Mouse (Mus musculus): Measurements from ENCODE around the gene Ppp1r13l. TPM values are rescaled to one million over a fixed set of nuclear protein-coding genes. Genes with fewer than 3 reads are reported as not detected.
A peak's percentile ranks its signal among the peaks of the same experiment; 100 is the strongest.

The Ppp1r13l gene
- 9.0 and 9.6 TPM in 2 replicates for polyA plus RNA-seq (2015; fragmentation: Nextera tagmentation; extraction: Ambion mirVana)

GRCm38 (mm10) chr7:19359299-19359891 lies at the start of gene Ppp1r13l, which contains the start of gene Cd3eap:
Gene Ppp1r13l, plus strand, starts transcription at chr7:19359749.
Gene Cd3eap, minus strand, starts transcription at chr7:19359483.
- H3K4me3 ChIP-seq: peak within 1 kb of the TSS; percentile 71
- H3K36me3 ChIP-seq: peaks cover 34% of the 10 kb centered on the region
- H3K4me1 ChIP-seq: peaks cover 35% of the 10 kb centered on the region
- no peaks in the 10 kb centered on the region for H3K9me3 ChIP-seq
- H3K9ac ChIP-seq: peak within 1 kb of the TSS; percentile 74
- WGBS: under 1% methylated on average over 31 of the region's 31 CpGs
- ATAC-seq (ENCODE audit: low FRiP score, low read depth): peak; percentile 75
- H3K4me2 ChIP-seq (replicated peaks): peak within 1 kb of the TSS; percentile 97
- peak within 1 kb of the TSS; percentile 52; the same call in 1 of the 2 replicates for H3K27ac ChIP-seq
- peaks cover 10% of the 10 kb centered on the region for H3K27me3 ChIP-seq

GRCm38 (mm10) chr7:19309884-19310641 lies 49.5 kb upstream of the Ppp1r13l start, which contains the start of gene Fosb:
Gene Fosb, minus strand, starts transcription at chr7:19310051.
- peaks cover 52% of the 10 kb centered on the region for H3K27me3 ChIP-seq
- H3K4me2 ChIP-seq (replicated peaks): peak within 1 kb of the TSS; percentile 99
- peak within 1 kb of the TSS; percentile 67 for H3K9ac ChIP-seq
- no peaks in the 10 kb centered on the region for H3K9me3 ChIP-seq
- no peaks in the 10 kb centered on the region for H3K36me3 ChIP-seq
- peak; percentile 82 for ATAC-seq (ENCODE audit: low FRiP score, low read depth)
- under 1% methylated on average over 49 of the region's 49 CpGs for WGBS
- peaks cover 21% of the 10 kb centered on the region for H3K4me1 ChIP-seq
- H3K27ac ChIP-seq: no peak within 1 kb of the TSS
- peak within 1 kb of the TSS; percentile 63 for H3K4me3 ChIP-seq

- H3K27ac ChIP-seq: no peak overlapping the region
- 43% methylated on average over 4 of the region's 4 CpGs for WGBS
- no peak overlapping the region for H3K9ac ChIP-seq
- no peak for ATAC-seq (ENCODE audit: low FRiP score, low read depth)
- no peaks in the 10 kb centered on the region for H3K9me3 ChIP-seq
- no peaks in the 10 kb centered on the region for H3K36me3 ChIP-seq
- H3K27me3 ChIP-seq: peaks cover 50% of the 10 kb centered on the region
- no peak overlapping the region for H3K4me2 ChIP-seq (replicated peaks)
- H3K4me3 ChIP-seq: no peak overlapping the region
- peaks cover 18% of the 10 kb centered on the region for H3K4me1 ChIP-seq
These were observed 47.6 kb upstream of the Ppp1r13l start for GRCm38 (mm10) chr7:19311991-19312390.

GRCm38 (mm10) chr7:19314033-19314432 lies 45.5 kb upstream of the Ppp1r13l start:
- ATAC-seq (ENCODE audit: low FRiP score, low read depth): no peak
- Histone ChIP-seq H3K9ac (no peak overlapping the region), H3K27me3 (peaks cover 61% of the 10 kb centered on the region), H3K9me3 (no peaks in the 10 kb centered on the region), H3K4me3 (no peak overlapping the region), H3K4me2 (replicated peaks) (no peak overlapping the region), H3K4me1 (peaks cover 10% of the 10 kb centered on the region), H3K27ac (no peak overlapping the region), H3K36me3 (no peaks in the 10 kb centered on the region)
- WGBS: 52% methylated on average over 5 of the region's 5 CpGs

- Histone ChIP-seq H3K4me3 (no peak overlapping the region), H3K27ac (no peak overlapping the region), H3K4me1 (peaks cover 10% of the 10 kb centered on the region), H3K9ac (no peak overlapping the region), H3K9me3 (no peaks in the 10 kb centered on the region), H3K4me2 (replicated peaks) (no peak overlapping the region), H3K36me3 (no peaks in the 10 kb centered on the region), H3K27me3 (peaks cover 73% of the 10 kb centered on the region)
- WGBS: 58% methylated on average over 14 of the region's 14 CpGs
- ATAC-seq (ENCODE audit: low FRiP score, low read depth): no peak
These were observed 42.9 kb upstream of the Ppp1r13l start for GRCm38 (mm10) chr7:19316451-19317161.

- Histone ChIP-seq H3K9ac (no peak overlapping the region), H3K4me2 (replicated peaks) (no peak overlapping the region), H3K4me1 (peaks cover 10% of the 10 kb centered on the region), H3K4me3 (no peak overlapping the region), H3K9me3 (no peaks in the 10 kb centered on the region), H3K27me3 (peaks cover 69% of the 10 kb centered on the region), H3K27ac (no peak overlapping the region), H3K36me3 (no peaks in the 10 kb centered on the region)
- 62% methylated on average over 2 of the region's 2 CpGs for WGBS
- no peak for ATAC-seq (ENCODE audit: low FRiP score, low read depth)
These were observed 41.3 kb upstream of the Ppp1r13l start for GRCm38 (mm10) chr7:19318201-19318600.

GRCm38 (mm10) chr7:19318676-19319075 lies 40.9 kb upstream of the Ppp1r13l start:
- no peak for ATAC-seq (ENCODE audit: low FRiP score, low read depth)
- Histone ChIP-seq H3K9ac (no peak overlapping the region), H3K4me1 (peaks cover 10% of the 10 kb centered on the region), H3K4me2 (replicated peaks) (no peak overlapping the region), H3K9me3 (no peaks in the 10 kb centered on the region), H3K4me3 (no peak overlapping the region), H3K27me3 (peaks cover 70% of the 10 kb centered on the region), H3K36me3 (no peaks in the 10 kb centered on the region), H3K27ac (no peak overlapping the region)
- 75% methylated on average over 7 of the region's 7 CpGs for WGBS

- Histone ChIP-seq H3K9me3 (no peaks in the 10 kb centered on the region), H3K4me1 (peaks cover 10% of the 10 kb centered on the region), H3K9ac (peak overlapping the region; percentile 62), H3K27ac (no peak overlapping the region; the same call in 1 of the 2 replicates), H3K4me3 (peak overlapping the region; percentile 49), H3K36me3 (no peaks in the 10 kb centered on the region), H3K27me3 (peaks cover 72% of the 10 kb centered on the region), H3K4me2 (replicated peaks) (peak overlapping the region; percentile 74)
- ATAC-seq (ENCODE audit: low FRiP score, low read depth): peak; percentile 57
- WGBS: 19% methylated on average over 9 of the region's 9 CpGs
These were observed 40.1 kb upstream of the Ppp1r13l start for GRCm38 (mm10) chr7:19319458-19319857.

- H3K4me3 ChIP-seq: peak overlapping the region; percentile 49
- H3K9ac ChIP-seq: peak overlapping the region; percentile 62
- WGBS: under 1% methylated on average over 40 of the region's 41 CpGs
- H3K27ac ChIP-seq: no peak overlapping the region; the same call in 1 of the 2 replicates
- H3K4me1 ChIP-seq: peaks cover 10% of the 10 kb centered on the region
- no peaks in the 10 kb centered on the region for H3K9me3 ChIP-seq
- ATAC-seq (ENCODE audit: low FRiP score, low read depth): peak; percentile 95
- H3K27me3 ChIP-seq: peaks cover 68% of the 10 kb centered on the region
- H3K4me2 ChIP-seq (replicated peaks): peak overlapping the region; percentile 74
- no peaks in the 10 kb centered on the region for H3K36me3 ChIP-seq
These were observed 39.6 kb upstream of the Ppp1r13l start for GRCm38 (mm10) chr7:19319906-19320305.

GRCm38 (mm10) chr7:19320637-19321036 lies 38.9 kb upstream of the Ppp1r13l start:
- Histone ChIP-seq H3K4me3 (peak overlapping the region; percentile 49; the same call in 1 of the 2 replicates), H3K9ac (no peak overlapping the region), H3K27ac (no peak overlapping the region), H3K36me3 (no peaks in the 10 kb centered on the region), H3K27me3 (peaks cover 63% of the 10 kb centered on the region), H3K9me3 (no peaks in the 10 kb centered on the region), H3K4me2 (replicated peaks) (peak overlapping the region; percentile 74), H3K4me1 (peaks cover 10% of the 10 kb centered on the region)
- ATAC-seq (ENCODE audit: low FRiP score, low read depth): no peak
- 36% methylated on average over 7 of the region's 7 CpGs for WGBS

- Histone ChIP-seq H3K9ac (no peak overlapping the region), H3K27me3 (peaks cover 54% of the 10 kb centered on the region), H3K4me2 (replicated peaks) (no peak overlapping the region), H3K27ac (no peak overlapping the region), H3K4me1 (peaks cover 15% of the 10 kb centered on the region), H3K9me3 (no peaks in the 10 kb centered on the region), H3K36me3 (no peaks in the 10 kb centered on the region), H3K4me3 (no peak overlapping the region)
- 65% methylated on average over 5 of the region's 5 CpGs for WGBS
- ATAC-seq (ENCODE audit: low FRiP score, low read depth): no peak
These were observed 38.1 kb upstream of the Ppp1r13l start for GRCm38 (mm10) chr7:19321464-19321863.

GRCm38 (mm10) chr7:19322489-19322888 lies 37.1 kb upstream of the Ppp1r13l start:
- Histone ChIP-seq H3K4me1 (peaks cover 26% of the 10 kb centered on the region), H3K4me3 (no peak overlapping the region), H3K27ac (no peak overlapping the region), H3K4me2 (replicated peaks) (no peak overlapping the region), H3K36me3 (no peaks in the 10 kb centered on the region), H3K9ac (no peak overlapping the region), H3K27me3 (peaks cover 44% of the 10 kb centered on the region), H3K9me3 (no peaks in the 10 kb centered on the region)
- 40% methylated on average over 9 of the region's 9 CpGs for WGBS
- no peak for ATAC-seq (ENCODE audit: low FRiP score, low read depth)
